Mouse (Mus musculus) T-cell, adult 2 months (primary cell): ENCODE data around the gene Gsta3.
A peak's percentile ranks its signal among the peaks of the same experiment; 100 is the strongest.
"Not testable (repeated sequence)": the region's sequence is repeated elsewhere in the genome, so short reads cannot be mapped to it uniquely, and the experiment has no call there.

Source experiments
- DNase-seq: peaks from one replicate; pipeline ENCODE4 v3.0.0; 2022; ENCODE audit warnings: low spot score

The Gsta3 gene

DNA sequence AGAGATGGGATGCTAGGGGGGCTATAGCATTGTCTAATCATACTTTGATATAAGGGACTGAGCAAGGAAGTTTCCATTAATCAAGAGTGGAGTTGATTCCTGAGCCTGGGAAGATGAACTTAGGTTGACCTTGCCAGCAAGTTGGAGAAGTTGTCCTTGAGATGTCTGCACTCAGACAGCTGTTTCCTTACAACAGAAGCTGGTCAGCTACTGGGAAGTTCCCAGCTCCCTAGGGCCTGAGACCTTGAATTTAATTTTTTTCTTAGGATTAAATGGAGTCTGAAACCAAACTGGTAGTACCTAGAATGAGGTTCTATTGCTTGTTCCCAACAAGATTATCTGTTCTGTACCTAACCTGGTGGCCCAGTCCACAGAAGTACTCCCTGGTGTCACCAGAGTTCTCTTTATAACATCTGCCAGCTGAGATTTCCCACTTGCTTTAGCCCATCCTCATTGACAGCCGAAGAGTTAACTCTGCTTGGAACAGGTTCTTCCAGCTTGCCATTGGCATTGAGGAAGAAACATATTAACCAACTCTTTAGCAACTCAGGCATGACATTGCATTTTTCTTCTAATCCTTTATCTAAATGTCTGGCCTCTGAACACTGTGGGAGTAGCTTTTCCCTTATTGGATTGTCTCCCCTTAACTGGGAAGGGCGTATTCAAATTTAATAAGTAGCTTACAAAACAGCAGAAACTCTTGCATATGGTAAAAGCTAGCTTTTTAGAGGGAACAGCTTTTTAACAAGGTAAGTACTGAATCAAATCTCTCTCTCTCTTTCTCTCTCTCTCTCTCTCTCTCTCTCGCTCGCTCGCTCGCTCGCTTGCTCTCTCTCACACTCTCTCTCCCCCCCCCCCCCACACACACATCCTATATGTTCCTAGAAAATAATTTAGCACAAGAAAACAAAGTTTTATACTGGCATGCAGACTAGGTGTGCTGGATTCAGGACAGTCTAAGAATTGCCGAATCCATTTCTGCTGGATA is at the start of gene Gsta3:
Gene Gsta3, plus strand, starts transcription at position 679 of the 988 bp plus-strand sequence.
- DNase-seq: no peak

DNA sequence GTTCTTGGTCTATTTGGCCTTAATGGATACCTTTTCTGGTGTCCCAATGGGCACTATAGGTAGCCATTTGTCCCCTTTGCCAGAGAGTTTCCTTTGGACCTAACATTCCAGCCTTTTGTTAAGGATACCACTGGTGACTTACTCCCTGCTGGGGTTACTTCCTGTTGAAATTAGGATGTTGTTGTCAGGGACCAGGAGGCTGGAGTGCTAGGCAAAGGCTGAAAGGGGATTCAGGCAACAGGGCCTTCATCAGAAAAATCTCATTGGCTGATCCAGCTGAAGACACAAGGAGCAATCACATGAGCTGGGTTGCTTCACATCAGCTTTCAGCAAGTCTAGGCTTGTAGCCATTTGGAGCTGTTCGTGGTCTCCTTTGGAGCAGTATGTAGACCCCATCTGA is 34.1 kb upstream of the Gsta3 start:
- no peak for DNase-seq

DNA sequence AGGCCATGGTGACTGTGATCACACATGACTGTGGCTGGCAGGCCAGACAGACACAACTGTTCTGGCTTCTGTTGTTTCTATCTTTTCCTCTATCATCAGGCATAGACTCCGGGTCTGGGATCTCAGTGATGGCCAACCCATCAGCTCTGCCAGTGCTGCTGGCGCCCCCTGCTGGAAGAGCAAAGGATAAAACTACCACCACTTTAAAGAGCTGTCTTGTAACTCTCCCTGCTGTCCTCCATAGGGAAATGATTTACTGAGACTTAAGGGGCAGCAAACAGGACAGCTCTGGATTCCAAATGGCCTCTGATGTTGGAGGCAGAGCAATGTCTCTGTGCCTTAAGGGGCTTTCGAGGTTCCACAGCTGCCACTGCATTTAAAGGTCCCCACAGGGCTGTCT is 26.9 kb upstream of the Gsta3 start:
- not testable (repeated sequence) for DNase-seq

DNA sequence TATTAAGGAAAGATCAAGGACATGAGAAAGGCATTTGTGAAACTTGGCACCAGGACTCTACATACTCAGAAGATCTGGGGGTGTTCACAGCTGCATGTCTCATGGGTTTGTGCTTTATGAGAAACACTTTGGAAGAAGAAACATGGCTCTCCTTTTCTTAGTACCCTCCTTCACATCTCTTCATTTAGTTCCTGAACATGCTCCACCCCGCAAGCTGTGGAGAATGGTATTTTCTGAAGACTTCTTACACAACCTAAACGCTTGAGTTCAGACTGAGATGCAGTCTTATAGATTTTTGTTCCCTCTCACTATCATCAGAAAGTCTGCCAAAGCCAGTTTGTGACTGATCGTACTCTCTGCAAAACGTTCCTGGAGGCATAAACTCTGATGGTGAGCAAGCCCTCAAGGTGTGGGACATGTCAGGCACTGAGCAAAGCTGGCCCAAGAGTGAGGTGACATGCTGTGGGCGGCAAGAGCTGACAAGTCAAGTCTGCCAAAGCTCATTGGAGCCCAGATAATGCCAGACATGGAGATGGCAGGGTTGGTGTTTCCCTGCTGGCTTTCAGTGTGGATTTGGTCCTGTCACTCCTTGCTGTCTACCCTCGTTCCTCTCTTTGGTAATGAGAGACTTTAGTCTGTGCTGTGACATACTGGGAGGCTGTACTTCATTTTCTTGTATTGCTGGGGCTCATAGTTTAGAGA is 26.2 kb upstream of the Gsta3 start:
- DNase-seq: not testable (repeated sequence)

DNA sequence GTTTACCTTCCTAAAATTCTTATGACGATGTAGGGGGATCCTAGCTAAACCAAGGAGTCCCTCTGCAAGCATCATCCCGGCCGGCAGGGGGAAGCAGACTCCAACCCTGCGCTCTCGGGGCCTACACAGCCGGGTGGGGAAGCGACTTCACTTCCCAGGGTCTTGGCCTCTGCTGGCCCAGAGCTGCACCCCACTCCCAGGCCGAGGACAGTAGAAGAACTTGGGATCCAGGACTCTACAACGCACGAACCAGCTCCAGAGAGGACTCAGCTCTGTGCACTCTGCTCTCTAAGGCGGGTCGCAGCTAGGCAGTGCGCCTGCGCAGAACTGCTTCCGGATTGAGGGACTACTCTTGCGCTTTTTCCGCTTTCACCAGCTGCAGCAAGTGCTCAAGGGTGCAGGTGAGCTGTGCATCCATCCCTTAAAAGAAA is 21.9 kb upstream of the Gsta3 start, which contains the start of gene Tmem14a:
Gene Tmem14a, plus strand, starts transcription at position 87 of the 431 bp plus-strand sequence.
- peak; percentile 86 for DNase-seq

DNA sequence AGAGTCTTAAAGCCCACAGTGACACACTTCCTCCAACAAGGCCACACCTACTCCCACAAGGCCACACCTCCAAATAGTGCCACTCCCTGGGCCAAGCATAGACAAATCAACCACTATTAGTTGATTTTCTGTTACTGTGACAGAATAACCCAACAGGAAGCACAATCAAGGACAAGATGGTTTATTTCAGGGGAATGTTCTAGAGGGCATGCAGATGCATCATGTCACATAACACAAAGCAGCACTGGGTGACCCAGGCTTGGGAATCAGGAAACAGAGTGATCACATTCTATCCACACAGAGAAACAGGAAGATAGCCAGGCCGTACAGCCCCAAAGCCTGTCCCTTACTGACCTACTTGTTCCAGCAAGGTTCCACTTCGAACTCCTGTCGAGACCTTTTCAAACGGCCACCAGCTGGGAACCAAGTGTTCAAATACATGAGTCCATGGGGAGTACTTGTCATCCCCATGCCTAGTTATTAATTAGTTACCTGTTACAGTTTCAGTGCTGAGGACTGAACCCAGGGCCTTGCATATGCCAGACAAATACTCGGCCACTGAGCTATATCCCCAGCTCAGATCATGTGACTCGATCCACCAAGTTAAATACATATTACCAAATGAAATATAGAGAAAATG is 12.5 kb upstream of the Gsta3 start:
- no peak for DNase-seq

DNA sequence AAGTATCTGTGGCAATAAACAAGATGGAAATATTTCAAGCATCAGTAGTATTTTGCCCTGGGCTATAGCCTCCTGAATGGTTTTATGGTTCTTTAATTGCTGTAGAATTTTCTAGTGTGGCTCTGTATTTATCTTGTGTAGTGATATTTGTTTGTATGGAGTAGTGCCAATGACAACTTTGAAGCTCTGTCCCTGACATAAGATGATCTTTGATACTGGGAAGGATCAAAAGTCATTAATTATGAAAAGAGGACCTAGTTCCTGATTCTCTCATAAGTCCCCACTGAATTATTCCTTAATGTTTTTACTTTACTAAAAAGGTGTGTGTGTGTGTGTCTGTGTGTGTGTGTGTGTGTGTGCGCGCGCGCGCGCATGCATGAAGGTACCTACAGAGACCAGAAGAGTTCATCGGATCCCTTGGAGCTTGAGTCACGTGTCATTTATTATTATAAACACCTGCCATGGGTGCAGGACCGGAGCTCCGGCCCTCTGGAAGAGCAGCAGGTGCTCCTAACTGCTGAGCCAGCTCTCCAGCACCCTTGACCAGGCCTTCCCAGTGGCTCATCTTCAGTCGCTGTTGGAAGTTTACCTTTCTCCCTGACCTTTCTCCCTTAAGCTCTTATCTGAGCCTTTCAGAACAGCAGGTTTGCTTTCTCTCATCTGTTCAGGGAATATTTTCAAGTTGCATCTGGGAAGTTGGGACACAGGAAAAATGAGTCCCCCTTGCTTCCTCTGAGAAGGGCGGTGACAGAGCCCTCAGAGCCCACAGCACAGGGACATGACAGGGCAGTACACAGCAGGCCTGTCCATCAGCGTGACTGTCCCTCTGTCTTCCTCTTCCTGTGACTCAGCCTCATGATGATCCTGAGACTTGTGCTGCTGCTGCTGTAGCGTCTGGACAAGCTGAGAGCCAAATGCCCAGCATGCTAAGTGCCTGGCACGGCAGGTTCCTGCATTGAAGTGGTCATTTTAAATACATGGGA is 11.4 kb upstream of the Gsta3 start:
- DNase-seq: not testable (repeated sequence)

DNA sequence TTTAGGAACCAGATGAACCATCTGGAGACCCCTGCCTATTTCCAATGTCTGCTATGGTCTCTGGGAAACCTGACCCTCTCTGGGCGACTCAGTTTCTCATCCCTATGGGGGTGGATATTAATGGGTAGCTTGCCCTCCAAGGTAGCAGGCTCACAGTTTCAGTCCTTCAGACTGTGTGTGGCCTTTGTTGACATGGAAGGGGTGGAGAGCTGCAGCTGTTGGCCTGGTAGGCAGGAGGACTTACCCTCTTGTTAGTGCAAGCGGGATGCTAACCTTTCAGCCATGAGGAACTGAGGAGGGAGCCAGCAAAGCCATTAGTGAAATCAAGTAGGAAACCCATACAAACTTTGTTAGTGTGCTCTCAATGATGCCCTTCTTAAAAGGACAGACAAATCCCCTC is 10.0 kb upstream of the Gsta3 start:
- DNase-seq: no peak

DNA sequence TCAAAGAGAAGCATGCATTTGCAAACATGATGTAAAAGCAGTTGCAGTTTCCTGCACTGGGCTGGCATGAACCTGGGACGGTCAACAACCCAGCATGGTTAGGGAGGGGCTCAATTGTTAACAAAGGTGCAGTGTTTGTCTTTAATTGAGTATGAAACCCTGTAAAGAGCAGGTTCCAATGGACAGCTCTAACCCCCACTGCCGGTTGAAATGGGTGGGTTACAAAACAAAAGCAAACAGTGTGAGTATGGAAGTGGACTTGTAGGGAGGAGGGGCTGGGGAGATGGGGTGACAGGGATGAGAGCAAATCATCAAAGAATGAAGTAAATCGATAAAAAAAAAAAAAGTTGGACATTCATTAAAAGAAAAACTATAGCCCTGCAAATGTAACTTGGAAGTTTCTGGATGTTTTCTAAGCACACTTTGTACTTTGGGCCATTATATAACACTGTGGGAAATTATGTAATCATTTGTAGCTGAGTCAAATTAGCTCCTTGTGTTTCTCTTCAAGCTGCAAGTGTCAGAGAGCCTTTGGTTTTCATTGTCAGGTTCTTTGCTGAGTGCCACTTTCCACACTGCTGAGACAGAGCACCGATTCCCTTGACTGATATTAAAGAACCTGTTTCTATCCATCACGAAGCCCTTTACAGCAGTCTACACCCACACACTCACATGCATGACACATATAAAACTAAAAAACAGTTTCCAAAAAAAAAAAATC is 8.5 kb upstream of the Gsta3 start:
- no peak for DNase-seq

DNA sequence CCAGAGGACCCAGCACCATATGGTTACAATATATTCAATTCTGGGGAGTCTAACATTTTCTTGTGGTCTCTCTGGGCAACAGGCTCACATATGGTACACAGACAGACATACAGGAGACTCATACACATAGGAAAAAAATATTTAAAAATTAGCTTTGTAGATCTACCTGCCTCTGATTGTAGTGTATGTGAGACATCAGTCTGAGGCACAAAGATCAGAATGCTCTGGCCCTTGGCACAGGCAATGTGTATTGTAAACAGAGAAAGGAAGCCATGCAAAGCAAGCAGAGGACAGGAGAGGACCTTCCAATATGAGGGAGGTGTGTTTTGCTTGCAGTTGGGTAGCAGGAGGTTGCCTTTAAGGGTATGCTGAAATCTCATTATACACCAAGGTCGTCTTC is 7.9 kb upstream of the Gsta3 start:
- no peak for DNase-seq

DNA sequence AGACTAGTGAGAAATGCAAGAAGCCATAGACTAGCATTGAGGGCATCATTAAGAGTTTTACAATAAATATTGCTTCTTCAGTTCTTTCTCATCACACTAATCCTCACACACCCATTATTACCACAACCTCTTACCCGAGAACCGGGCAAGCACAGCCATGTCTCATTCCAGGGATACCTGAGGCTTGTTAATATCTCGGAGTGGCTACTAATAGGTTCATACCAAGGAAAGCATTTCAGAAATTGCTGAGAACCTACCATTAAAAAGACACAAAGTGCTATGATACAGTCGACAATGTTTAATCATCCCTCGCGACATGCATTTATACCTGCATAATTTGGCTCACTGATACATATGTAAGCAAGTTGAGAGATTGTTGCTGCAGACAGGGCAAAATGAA is 5.0 kb upstream of the Gsta3 start:
- DNase-seq: no peak

DNA sequence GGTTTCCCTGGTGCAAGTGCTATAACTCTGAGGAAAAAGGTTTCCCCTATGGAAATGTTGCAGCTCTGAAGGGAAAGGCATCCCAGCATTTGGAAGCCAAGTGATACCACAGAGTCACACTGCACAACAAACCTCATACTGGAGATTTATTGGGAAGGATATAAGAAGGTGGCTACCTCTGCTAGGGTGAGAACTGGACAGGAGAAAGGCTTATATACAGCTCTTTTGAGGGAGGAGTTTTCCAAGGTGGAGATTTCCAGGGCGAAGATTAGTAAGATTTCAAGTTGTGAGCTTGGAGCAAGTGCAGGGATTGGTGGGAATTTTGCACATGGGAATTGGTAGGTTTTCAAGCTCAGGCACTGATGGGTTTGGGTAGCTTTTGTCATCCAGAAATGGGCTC is 707 bp downstream of the Gsta3 start:
- no peak for DNase-seq

DNA sequence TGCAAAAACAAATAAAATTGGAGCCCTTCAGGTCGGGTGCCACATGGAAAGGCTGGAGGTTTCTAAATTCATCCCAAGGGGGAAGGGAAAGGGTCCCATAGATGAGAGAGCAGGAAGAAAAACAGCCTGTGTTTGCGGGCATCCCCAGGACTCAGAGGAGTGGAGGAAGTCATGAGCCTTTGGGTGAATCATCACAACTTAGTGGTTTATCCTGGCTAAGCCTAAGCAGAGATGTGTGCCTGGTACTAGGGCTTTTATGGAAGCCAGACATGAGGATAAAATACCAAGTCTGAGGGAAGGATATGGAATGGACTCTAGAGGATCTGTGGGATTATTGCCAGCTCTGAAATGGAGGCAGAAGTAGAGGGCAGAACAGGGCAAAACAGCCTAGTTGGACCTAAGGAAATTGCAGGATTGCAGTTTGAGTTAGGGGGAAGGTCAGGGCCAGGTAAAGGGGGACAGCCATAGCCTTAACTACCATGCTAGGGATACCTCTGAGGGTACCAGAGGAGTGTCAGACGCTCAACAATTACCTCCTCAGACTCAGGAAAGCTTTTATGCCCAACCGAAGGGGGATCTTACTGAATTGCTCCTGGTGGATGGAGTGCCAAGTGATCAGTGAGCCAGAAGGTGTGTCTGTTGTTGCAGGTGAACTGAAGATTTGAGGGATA is 4.0 kb downstream of the Gsta3 start:
- DNase-seq: no peak

DNA sequence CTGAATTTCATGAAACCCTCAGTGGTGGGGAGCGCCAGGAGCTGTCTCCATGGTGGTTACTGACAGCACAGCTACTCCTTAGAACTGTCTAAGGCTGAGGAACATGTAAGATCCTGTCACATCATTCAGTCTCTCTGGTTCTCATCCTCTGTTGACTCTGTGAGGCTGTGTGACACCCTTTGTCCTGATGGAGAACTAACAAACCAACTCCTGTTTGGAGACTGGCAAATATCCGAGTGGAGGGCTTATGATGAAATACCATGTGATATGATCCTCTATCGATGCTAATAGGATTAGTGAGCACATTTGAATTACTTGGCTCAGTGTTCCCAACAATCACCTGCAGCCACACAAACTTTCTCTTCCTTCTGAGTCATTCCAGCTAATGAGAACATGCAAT is 5.7 kb downstream of the Gsta3 start:
- no peak for DNase-seq

DNA sequence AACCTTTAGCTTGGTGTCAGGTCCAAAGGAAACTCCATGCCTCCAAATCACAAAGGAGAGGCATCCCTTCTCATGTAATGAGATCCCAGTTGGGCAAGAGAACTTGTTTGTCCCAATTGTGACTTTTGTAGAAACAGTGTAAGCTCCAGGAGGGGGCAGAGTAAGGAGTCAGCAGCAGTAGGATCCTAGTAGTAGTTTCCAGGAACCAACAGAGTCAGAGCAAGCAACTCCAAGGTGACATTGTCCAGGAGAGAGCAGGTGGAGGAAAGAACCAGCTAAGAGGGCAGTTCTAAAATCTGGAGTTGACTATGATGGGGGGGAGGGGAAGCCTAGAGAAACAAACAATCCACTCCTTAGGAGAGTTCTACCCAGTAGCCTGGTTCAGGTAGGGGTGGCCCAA is 7.5 kb downstream of the Gsta3 start:
- no peak for DNase-seq

DNA sequence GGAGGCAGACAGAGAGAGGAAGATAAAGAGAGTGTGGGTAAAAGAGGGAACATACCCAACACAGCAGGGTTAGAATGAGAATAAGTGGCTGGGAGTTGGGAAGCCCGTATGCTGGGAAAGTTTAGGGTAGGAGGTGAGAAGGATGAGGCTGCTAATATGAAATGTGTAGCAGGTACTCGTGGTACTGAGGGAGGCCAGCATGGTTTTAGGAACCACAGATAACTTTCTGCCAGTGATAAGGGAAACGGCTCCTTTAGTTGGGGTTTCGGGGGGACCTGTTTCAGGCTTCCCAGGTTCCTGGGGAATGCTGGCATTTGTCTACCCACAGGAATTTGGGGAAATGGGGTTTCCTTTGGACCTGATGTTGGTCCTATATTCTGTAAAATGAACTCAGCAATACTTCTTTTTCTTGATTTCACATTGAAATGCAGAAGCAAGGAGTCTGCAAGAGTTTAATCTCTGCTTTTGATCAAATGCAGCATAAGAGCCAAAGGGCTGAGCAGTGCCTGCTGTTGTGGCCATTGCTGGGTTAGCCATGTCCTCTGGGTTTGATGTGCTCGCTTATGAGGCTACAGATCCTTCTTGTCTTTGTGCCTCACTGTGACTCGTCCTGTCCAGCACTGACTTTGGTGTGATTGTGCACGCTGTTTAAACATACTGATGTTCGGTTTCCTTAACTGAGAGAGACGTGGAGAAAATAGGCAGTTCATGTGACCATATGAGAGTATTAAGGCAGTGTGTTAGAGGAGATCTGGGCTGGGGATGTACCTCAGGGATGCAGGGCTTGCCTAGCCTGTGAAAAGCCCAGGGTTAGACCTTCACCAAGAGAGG is 8.4 kb downstream of the Gsta3 start:
- DNase-seq: no peak

DNA sequence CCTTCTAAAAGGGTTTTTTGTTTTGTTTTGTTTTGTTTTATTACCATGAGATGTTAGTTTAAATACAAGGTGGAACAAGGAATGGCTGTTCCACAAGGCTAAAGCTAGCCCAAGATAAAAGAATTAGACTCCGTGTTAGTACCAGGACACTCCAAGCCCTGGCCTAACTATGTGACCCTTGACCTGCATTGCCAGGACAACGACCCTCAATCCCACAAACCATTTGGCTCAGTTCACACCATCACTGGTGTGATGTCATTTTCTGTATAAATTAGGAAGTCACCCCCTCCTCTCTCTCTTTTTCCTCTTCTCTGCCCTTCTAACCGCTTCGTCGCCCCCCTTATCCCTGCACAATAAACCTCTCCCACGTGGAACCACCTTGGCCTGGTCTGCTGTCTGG is 11.3 kb downstream of the Gsta3 start:
- no peak for DNase-seq

DNA sequence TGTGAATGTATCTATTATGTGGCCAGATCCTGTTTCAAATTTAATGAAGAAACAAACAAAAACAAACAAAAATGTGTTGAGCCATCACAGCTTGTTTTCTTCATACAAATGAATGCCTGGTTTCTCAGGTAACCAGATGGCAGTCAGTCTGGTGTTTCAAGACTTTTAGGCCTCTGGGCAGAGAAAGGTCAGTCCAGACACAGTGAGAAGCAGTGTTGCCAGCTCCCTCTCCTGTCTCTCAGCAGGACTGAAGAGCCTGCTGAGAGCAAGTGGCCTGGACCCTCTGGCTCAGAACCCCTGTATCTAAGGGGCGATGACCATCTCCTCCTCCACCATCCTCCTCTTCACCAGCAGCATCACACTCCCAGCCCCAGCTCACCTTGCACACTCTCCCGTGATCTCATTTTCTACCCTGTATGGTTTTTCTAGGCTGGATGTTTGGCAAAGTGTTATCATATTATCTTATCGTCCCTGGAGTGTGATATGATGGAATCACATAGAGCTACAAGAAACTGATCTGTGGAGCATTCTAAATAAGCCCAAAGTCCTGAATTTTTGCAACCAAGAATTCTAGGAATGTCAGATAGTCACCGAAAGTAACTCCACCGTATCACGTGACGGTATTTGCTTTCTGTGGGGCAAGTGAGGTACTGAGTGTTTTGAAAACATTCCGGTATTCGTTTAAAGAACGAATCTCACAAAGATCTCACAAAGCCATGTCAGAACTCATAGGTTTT is 12.3 kb downstream of the Gsta3 start:
- no peak for DNase-seq

DNA sequence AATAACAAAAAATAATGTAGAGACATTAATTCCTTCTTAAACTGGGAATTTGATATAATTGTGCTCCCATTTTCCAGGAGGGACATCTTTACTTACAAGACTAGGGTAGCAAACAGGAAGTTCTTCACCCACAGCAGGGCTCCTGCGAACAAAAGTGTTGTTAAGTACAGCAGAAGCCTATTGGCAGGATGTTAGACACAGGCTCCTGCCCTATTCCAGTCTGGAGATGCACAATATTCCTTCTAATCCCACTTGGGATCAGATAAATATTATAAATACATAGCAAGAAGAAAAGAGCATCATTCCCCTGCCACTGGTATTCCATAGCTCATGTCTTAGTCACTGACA is 12.9 kb downstream of the Gsta3 start:
- DNase-seq: no peak
